Mouse (Mus musculus) intestine, embryonic 14.5 days (tissue): ENCODE data around the gene Ttn. TPM values are rescaled to one million over a fixed set of nuclear protein-coding genes. Genes with fewer than 3 reads are reported as not detected.

ENCODE experiments used
- ATAC-seq: fragments of 200-750 bp; cut with Nextera tagmentation; replicated peaks from 2 replicates; pipeline ENCODE4 v1.8.0; 2017; ENCODE audit warnings: low read depth, moderate number of reproducible peaks, moderate TSS enrichment, moderate library complexity; ENCODE audit not compliant: low FRiP score, low TSS enrichment
- DNase-seq: peaks from one replicate; pipeline ENCODE4 v3.0.0-alpha.2; 2018; ENCODE audit warnings: low spot score
- H3K27ac ChIP-seq: fragments of 300-500 bp; sonication (generic); 2 replicates; pipeline ENCODE4 v1.5.1; 2014; ENCODE audit warnings: low read depth, mild to moderate bottlenecking, control low read depth
- H3K27me3 ChIP-seq: fragments of 300-500 bp; sonication (generic); replicated peaks from 2 replicates; pipeline ENCODE4 v1.6.1; 2014; ENCODE audit warnings: low read length, control low read depth; ENCODE audit not compliant: control insufficient read depth, insufficient read depth
- H3K36me3 ChIP-seq: fragments of 300-500 bp; sonication (generic); 2 replicates; pipeline ENCODE4 v1.6.1; 2014; ENCODE audit warnings: low read length, control low read depth; ENCODE audit not compliant: control insufficient read depth, insufficient read depth
- H3K4me1 ChIP-seq: fragments of 300-500 bp; sonication (generic); replicated peaks from 2 replicates; pipeline ENCODE4 v1.6.1; 2014; ENCODE audit warnings: low read length, control low read depth, mixed read lengths; ENCODE audit not compliant: control insufficient read depth, insufficient read depth
- H3K4me2 ChIP-seq: fragments of 300-500 bp; sonication (generic); 2 replicates; pipeline ENCODE4 v1.6.1; 2014; ENCODE audit warnings: low read length
- H3K4me3 ChIP-seq: fragments of 300-500 bp; sonication (generic); 2 replicates; pipeline ENCODE4 v1.5.1; 2014; ENCODE audit warnings: low read depth, low read length, control low read depth, mixed read lengths
- H3K9ac ChIP-seq: fragments of 300-500 bp; sonication (generic); 2 replicates; pipeline ENCODE4 v1.6.1; 2014; ENCODE audit warnings: mild to moderate bottlenecking, low read length
- H3K9me3 ChIP-seq: fragments of 300-500 bp; sonication (generic); 2 replicates; pipeline ENCODE4 v1.6.1; 2016; ENCODE audit warnings: low read length, control low read depth; ENCODE audit not compliant: control insufficient read depth
- WGBS: fragments of 180-500 bp; shearing (Covaris S2); extraction: QIAGEN DNeasy Blood & Tissue Kit; methylation state at CpG from one replicate; pipeline ENCODE4 v1.1.7; 2014; 5-methylcytosine and 5-hydroxymethylcytosine counted together
- polyA plus RNA-seq: library from polyadenylated mRNA; unstranded; fragments of >200 nt; fragmentation: Nextera tagmentation; extraction: Ambion mirVana; gene quantifications from 2 replicates; pipeline ENCODE4 v1.2.1, GENCODE M21; 2014

Gene Ttn
- polyA plus RNA-seq, 1 experiment from 2014 or later: 0.04 TPM

DNA sequence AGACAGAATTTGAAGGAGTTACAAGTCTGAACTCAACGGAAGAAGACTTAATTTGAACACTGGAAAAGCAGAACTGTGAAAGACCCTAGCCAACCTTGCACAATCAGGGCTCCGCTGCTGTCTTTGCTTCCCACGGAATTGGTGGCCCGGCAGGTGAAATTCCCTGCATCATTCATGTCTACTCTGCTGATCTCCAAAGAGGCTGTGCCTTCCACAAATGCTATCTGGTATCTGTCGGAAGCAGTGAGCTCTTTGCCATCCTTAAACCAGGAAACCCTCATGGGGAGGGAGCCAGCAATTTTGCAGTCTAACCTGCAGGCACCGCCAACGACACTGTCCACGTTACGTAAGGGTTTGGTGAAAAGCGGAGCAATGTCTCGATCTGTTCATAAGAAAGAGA lies 82.5 kb downstream of the Ttn start:
- 95% methylated on average over 11 of the region's 11 CpGs for WGBS
- ATAC-seq: no peak
- no peak overlapping the region for H3K27ac ChIP-seq
- no peak for DNase-seq
- no peaks in the 10 kb centered on the region for H3K36me3 ChIP-seq
- no peaks in the 10 kb centered on the region for H3K9me3 ChIP-seq
- H3K4me2 ChIP-seq: no peak overlapping the region
- H3K27me3 ChIP-seq: no peaks in the 10 kb centered on the region
- H3K4me1 ChIP-seq: no peaks in the 10 kb centered on the region
- no peak overlapping the region for H3K9ac ChIP-seq
- H3K4me3 ChIP-seq: no peak overlapping the region

GRCm38 (mm10) chr2:76896990-76897389 lies 85.4 kb downstream of the Ttn start:
- ATAC-seq (no peak), DNase-seq (no peak)
- H3K9ac ChIP-seq: no peak overlapping the region
- WGBS: 91% methylated on average over 8 of the region's 8 CpGs
- no peak overlapping the region for H3K4me3 ChIP-seq
- H3K9me3 ChIP-seq: no peaks in the 10 kb centered on the region
- H3K27me3 ChIP-seq: no peaks in the 10 kb centered on the region
- no peak overlapping the region for H3K4me2 ChIP-seq
- H3K36me3 ChIP-seq: no peaks in the 10 kb centered on the region
- no peak overlapping the region for H3K27ac ChIP-seq
- H3K4me1 ChIP-seq: no peaks in the 10 kb centered on the region

DNA sequence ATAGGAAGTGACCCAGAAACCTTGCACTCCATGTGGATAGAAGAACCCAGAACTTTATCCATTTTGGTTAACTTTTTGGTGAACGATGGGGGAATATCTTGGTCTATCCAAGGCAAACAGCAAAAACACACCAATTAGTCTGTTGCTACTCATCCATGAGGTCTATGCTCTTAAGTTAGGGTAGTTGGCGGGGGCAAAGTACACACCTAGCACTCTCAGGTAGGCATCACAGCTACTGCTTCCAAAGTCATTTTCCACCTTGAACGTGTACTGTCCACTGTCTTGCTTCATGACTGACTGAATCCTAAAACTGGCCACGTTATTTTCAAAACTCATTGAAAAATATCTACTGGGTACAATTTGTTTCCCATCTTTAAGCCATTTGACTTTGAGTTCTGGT lies 87.0 kb downstream of the Ttn start:
- Histone ChIP-seq H3K4me2 (no peak overlapping the region), H3K9ac (no peak overlapping the region), H3K27me3 (no peaks in the 10 kb centered on the region), H3K27ac (no peak overlapping the region), H3K4me1 (no peaks in the 10 kb centered on the region), H3K9me3 (no peaks in the 10 kb centered on the region), H3K36me3 (no peaks in the 10 kb centered on the region), H3K4me3 (no peak overlapping the region)
- WGBS: 90% methylated on average over 4 of the region's 4 CpGs
- ATAC-seq: no peak
- DNase-seq: no peak

GRCm38 (mm10) chr2:76888721-76889120 lies 93.6 kb downstream of the Ttn start:
- 86% methylated on average over 7 of the region's 7 CpGs for WGBS
- Histone ChIP-seq H3K36me3 (no peaks in the 10 kb centered on the region), H3K9ac (no peak overlapping the region), H3K4me3 (no peak overlapping the region), H3K27me3 (no peaks in the 10 kb centered on the region), H3K9me3 (no peaks in the 10 kb centered on the region), H3K4me1 (no peaks in the 10 kb centered on the region), H3K4me2 (no peak overlapping the region), H3K27ac (no peak overlapping the region)
- no peak for ATAC-seq
- no peak for DNase-seq

- no peaks in the 10 kb centered on the region for H3K36me3 ChIP-seq
- H3K4me3 ChIP-seq: no peak overlapping the region
- H3K4me1 ChIP-seq: no peaks in the 10 kb centered on the region
- DNase-seq (no peak), ATAC-seq (no peak)
- H3K9me3 ChIP-seq: no peaks in the 10 kb centered on the region
- no peak overlapping the region for H3K9ac ChIP-seq
- H3K4me2 ChIP-seq: no peak overlapping the region
- H3K27me3 ChIP-seq: no peaks in the 10 kb centered on the region
- no peak overlapping the region for H3K27ac ChIP-seq
- WGBS: 85% methylated on average over 13 of the region's 13 CpGs
Observed at GRCm38 (mm10) chr2:76885855-76886254, 96.5 kb downstream of the Ttn start.

DNA sequence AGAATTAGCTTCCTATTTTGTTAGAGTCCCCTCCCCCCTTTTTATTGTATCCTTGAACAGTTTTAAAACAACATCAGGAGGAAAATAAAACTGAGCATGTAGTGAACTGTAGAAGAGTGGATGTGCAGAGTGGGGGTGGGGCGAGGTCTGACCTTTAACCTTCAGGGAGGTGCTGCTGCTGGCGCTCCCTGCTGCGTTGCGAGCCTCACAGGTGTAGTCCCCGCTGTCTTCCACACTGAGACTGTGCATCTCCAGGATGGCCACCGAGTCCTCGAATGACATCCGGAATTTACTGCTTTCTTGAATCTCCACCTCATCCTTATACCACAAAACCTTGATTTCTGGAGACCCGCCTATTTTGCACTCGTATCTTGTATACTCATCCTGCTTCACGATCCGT lies 100.9 kb downstream of the Ttn start:
- H3K9me3 ChIP-seq: no peaks in the 10 kb centered on the region
- no peak overlapping the region for H3K9ac ChIP-seq
- H3K36me3 ChIP-seq: no peaks in the 10 kb centered on the region
- H3K4me3 ChIP-seq: no peak overlapping the region
- no peak overlapping the region for H3K4me2 ChIP-seq
- no peaks in the 10 kb centered on the region for H3K4me1 ChIP-seq
- H3K27ac ChIP-seq: no peak overlapping the region
- ATAC-seq: no peak
- no peaks in the 10 kb centered on the region for H3K27me3 ChIP-seq
- DNase-seq: no peak
- WGBS: 84% methylated on average over 12 of the region's 12 CpGs

GRCm38 (mm10) chr2:76875587-76875986 lies 106.8 kb downstream of the Ttn start:
- H3K4me2 ChIP-seq: no peak overlapping the region
- H3K9ac ChIP-seq: no peak overlapping the region
- H3K27ac ChIP-seq: no peak overlapping the region
- H3K27me3 ChIP-seq: no peaks in the 10 kb centered on the region
- no peaks in the 10 kb centered on the region for H3K4me1 ChIP-seq
- ATAC-seq: no peak
- H3K36me3 ChIP-seq: no peaks in the 10 kb centered on the region
- no peak for DNase-seq
- no peak overlapping the region for H3K4me3 ChIP-seq
- WGBS: 91% methylated on average over 12 of the region's 12 CpGs
- H3K9me3 ChIP-seq: no peaks in the 10 kb centered on the region

- ATAC-seq: no peak
- no peaks in the 10 kb centered on the region for H3K4me1 ChIP-seq
- DNase-seq: peak; percentile 53
- 23% methylated on average over 4 of the region's 4 CpGs for WGBS
- H3K9me3 ChIP-seq: no peaks in the 10 kb centered on the region
- H3K9ac ChIP-seq: no peak overlapping the region
- H3K27me3 ChIP-seq: no peaks in the 10 kb centered on the region
- H3K4me3 ChIP-seq: no peak overlapping the region
- no peak overlapping the region for H3K27ac ChIP-seq
- H3K36me3 ChIP-seq: no peaks in the 10 kb centered on the region
- no peak overlapping the region for H3K4me2 ChIP-seq
Observed at GRCm38 (mm10) chr2:76866928-76867327, 115.4 kb downstream of the Ttn start.

GRCm38 (mm10) chr2:76865497-76865896 lies 116.8 kb downstream of the Ttn start:
- no peaks in the 10 kb centered on the region for H3K4me1 ChIP-seq
- no peaks in the 10 kb centered on the region for H3K27me3 ChIP-seq
- no peak overlapping the region for H3K27ac ChIP-seq
- H3K9me3 ChIP-seq: no peaks in the 10 kb centered on the region
- H3K36me3 ChIP-seq: no peaks in the 10 kb centered on the region
- ATAC-seq (no peak), DNase-seq (no peak)
- no peak overlapping the region for H3K4me2 ChIP-seq
- H3K9ac ChIP-seq: no peak overlapping the region
- no peak overlapping the region for H3K4me3 ChIP-seq
- 86% methylated on average over 2 of the region's 2 CpGs for WGBS
